Mouse (Mus musculus): ENCODE data around the gene Ptar1.

DNA sequence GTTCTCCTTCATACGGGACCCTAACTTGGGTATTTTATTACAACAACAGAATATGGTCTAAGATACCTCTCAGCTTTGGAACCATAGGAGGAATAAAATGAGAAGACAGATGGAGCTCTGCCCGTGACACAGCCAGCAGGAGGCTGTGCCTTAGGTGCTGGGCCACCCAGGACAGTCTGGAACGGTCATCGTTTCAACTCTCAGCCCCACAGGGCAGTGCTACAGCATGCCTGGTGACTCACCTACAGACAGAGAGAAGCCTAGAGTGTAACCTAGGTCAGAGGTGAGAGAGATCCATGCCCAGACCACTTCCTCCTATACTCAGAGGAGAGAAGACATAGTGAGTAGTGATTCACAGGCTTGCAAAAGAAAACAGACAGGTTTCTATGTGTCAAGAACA is 92.9 kb downstream of the Ptar1 start:
- TF ChIP-seq CTCF (conservative IDR thresholded peaks at IDR 0.05; ENCODE audit: low read length) (no peak), NANOG (IDR thresholded peaks at IDR 0.05; ENCODE audit: borderline replicate concordance, low read length) (no peak)
